Mouse (Mus musculus) gastrocnemius, adult 2 months (tissue): ENCODE measurements around the gene Psmb9. TPM values are rescaled to one million over a fixed set of nuclear protein-coding genes. Genes with fewer than 3 reads are reported as not detected.

Source experiments
- DNase-seq: peaks from one replicate; pipeline ENCODE4 v3.0.0; 2022
- H3K27ac ChIP-seq: fragments of 200-600 bp; 2 replicates; pipeline ENCODE4 v1.8.1; 2022; ENCODE audit warnings: mild to moderate bottlenecking
- H3K4me3 ChIP-seq: fragments of 200-600 bp; 2 replicates; pipeline ENCODE4 v1.8.1; 2022; ENCODE audit warnings: mild to moderate bottlenecking, moderate library complexity
- CTCF ChIP-seq: fragments of 200-600 bp; IDR thresholded peaks from 2 replicates; pipeline ENCODE4 v1.8.1; 2022; ENCODE audit warnings: antibody characterized with exemption, mild to moderate bottlenecking, moderate library complexity
- intact Hi-C: fragments of 180-260 bp; cut with DNase I; formaldehyde crosslinking; loops from one replicate; pipeline ENCODE4 v1.15.1; 2025
- total RNA-seq, 2 experiments: library from RNA; stranded (reverse); gene quantifications; 2 replicates each; pipeline ENCODE4 v1.2.3; 2021

Psmb9 gene
- total RNA-seq, 2 experiments from 2014 or later: 1.4 to 1.7 TPM

DNA sequence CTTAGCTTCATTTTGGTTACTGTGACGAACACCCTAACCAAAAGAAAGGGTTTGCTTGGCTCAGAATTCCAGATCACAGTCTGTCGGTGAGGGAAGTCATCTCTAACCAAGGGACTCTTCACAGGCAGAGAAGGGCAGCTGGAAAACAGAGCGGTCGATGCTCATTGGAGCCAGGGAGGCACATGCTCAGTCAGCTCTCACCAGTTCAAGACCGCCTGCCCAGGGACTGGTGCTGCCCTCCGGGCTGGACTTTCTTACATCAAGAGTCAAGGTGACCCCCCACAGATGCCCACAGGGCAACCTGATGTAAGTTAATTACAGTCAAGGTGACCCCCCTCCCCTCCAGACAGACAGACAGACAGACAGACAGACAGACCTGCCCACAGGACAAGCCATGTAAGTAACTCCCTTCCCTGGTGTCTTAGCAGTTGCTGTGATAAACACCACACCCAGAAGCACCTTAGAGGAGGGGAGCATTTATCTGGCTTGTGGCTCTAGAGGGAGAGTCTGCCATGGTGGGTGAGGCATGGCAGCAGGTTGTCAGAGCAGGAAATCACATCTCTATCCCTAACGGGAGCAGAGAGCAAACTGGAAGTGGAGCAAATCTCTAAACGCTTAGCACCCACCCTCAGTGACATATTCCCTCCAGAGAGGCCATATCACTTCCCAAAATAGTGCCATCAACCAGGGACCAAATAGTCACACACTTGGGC is 29.8 kb upstream of the Psmb9 start:
- DNase-seq: no peak
- intact Hi-C loops: loop anchor here (5.0 kb wide), 1 partner anchor 45 kb away; no protein-coding TSS in a partner anchor
- Histone ChIP-seq H3K4me3 (no peak overlapping the region), H3K27ac (no peak overlapping the region)
- no peak for TF ChIP-seq CTCF

DNA sequence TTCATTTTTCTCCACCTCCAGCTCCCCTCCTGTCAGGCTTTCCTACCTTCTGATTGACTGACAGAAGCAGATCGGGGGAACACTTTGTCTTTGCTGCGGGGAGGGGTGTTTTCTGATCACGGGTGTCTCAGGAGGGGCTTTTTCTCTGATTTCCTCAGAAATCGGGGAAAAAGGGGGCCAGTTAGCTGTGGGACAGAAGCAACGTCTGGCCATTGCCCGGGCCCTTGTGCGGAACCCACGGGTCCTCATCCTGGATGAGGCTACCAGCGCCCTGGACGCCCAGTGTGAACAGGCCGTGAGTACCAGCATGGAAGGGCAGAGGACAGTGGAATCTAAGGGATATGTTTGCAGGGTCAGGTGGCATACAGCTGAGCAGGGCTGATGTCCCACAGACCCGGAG is 27.6 kb upstream of the Psmb9 start:
- DNase-seq: no peak
- H3K27ac ChIP-seq: no peak overlapping the region
- intact Hi-C loops: loop anchor here (5.0 kb wide), 1 partner anchor 43 kb away; no protein-coding TSS in a partner anchor
- no peak overlapping the region for H3K4me3 ChIP-seq
- no peak for TF ChIP-seq CTCF

DNA sequence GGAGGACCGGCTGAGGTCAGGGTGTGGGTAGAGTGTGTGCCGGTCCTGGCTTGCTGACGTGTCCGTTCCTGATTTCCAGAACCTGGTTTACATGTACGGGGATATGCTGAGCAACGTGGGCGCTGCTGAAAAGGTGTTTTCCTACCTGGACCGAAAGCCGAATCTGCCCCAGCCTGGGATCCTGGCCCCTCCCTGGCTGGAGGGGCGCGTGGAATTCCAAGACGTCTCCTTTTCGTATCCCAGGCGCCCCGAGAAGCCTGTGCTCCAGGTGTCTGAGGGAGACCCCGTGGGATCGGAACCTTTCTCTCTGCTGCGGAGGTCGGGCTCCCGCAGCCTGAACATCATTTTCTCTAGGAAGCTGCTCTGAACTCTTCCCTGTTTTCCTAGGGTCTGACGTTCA is 26.4 kb upstream of the Psmb9 start:
- intact Hi-C loops: no loop called here
- no peak for TF ChIP-seq CTCF
- Histone ChIP-seq H3K4me3 (no peak overlapping the region), H3K27ac (no peak overlapping the region)
- DNase-seq: no peak

DNA sequence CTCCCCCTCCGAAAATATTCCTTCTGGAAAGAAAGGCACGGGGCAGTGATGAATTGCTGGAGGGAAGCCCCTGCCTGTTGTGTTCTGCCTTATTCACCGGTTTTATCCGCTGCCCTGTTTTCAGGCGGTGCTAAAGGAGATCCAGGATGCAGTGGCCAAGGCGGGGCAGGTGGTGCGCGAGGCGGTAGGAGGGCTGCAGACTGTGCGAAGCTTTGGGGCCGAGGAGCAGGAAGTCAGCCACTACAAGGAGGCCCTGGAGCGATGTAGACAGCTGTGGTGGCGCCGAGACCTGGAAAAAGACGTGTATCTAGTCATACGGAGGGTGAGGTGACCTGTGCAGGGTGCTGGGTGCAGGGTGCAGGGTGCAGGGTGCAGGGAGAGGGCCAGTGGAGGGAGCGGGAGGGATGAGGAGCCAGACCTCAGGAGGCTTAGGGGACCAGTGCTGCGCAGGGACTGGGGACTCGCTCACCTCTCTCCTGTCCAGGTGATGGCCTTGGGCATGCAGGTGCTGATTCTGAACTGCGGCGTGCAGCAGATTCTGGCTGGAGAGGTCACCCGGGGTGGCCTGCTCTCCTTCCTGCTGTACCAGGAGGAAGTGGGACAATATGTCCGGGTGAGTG is 24.3 kb upstream of the Psmb9 start:
- no peak for TF ChIP-seq CTCF
- intact Hi-C loops: no loop called here
- no peak for DNase-seq
- no peak overlapping the region for H3K4me3 ChIP-seq
- H3K27ac ChIP-seq: no peak overlapping the region

DNA sequence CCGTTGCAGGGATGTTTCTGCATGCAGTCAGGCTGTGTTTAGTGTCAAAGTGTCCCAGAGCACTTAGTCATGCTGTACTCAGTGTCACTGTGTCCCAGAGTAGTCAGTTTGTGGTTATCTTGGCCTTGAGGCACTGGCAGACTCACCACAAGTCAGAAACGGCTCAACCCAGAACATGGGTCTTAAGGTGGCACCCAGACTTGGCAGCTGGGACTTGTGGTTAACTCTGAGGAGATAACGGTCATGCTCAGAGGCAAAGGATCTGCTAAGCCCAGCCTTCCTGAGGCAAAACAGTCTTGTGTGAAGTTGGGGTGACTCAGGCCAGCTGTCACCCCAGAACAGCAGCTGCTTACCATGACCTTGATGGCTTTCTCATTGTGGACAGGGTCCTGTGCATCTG is 23.0 kb upstream of the Psmb9 start:
- H3K27ac ChIP-seq: no peak overlapping the region
- TF ChIP-seq CTCF: no peak
- no peak overlapping the region for H3K4me3 ChIP-seq
- no peak for DNase-seq
- intact Hi-C loops: no loop called here

DNA sequence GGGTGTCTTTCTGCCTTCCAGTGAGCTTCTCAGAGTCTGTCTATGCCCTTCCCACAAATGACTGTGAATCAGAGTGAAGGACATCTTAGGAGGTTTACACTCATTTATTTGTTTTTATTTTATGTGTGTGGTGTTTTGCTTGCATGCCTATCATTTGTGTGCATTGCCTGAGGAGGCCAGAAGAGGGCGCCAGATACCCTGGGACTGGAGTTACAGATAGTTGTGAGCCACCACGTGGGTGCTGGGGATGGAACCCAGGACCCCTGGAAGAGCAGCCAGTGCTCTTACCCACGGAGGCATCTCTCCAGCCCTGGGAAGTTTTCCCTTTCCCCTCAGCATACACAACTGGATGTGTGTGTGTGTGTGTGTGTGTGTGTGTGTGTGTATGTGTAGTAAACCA is 22.1 kb upstream of the Psmb9 start:
- no peak overlapping the region for H3K4me3 ChIP-seq
- intact Hi-C loops: no loop called here
- no peak overlapping the region for H3K27ac ChIP-seq
- DNase-seq: no peak
- TF ChIP-seq CTCF: peak; percentile 51

DNA sequence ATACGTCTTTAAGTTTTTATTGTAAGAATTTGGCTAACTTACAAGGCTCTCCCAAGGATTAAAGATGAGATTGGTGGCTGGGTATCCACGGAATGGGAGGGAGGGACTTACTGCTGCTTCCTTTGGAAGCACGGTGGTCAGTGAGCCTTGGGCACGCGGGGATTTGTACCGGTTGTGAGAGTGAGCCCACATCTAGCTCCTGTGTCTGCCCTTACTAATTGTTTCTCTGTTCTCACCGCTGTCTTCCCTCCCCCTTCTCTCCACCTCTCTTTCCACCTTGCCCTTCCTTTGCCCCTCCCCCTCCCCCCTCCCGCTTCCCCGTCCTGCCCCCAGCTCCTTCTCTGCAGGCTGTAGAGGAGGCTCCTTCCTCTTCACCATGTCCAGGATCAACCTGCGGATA is 20.9 kb upstream of the Psmb9 start:
- H3K4me3 ChIP-seq: no peak overlapping the region
- TF ChIP-seq CTCF: no peak
- DNase-seq: no peak
- H3K27ac ChIP-seq: no peak overlapping the region
- intact Hi-C loops: no loop called here

DNA sequence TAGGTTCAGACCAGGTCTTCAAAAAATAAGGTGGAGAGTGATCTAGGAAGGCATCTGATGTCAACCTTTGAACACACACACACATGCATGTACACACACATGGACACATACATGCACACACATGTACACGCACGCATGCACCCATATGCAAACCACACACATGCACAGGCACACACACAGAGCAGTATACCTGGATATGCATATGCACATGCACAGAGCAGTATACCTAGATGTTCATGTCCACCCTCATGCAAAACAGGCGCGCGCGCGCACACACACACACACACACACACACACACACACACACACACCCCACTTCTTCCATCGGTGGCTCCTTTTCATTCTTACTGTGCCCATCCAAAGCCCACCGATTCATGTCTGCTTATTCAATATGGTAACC is 20.3 kb upstream of the Psmb9 start:
- no peak overlapping the region for H3K4me3 ChIP-seq
- H3K27ac ChIP-seq: no peak overlapping the region
- TF ChIP-seq CTCF: no peak
- intact Hi-C loops: no loop called here
- DNase-seq: no peak

DNA sequence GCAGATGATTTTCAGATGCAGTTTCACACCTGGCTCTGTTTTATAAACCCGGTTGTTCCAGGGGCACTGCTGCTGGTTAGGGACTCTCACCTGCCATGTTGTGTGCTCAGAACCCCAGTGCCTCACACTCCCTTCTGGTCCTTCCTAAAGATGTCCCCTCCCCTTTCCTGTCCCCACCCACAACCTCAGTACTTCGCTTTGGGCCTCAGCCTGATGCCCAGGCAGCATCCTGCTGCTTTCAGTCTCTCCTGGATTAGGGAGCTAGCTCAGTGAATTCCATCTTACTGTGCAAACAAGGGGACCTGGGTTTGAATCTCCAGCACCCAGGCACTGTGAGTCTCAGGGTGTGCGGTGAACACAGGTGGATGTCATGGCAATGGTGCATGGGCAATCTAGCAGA is 19.9 kb upstream of the Psmb9 start:
- intact Hi-C loops: no loop called here
- no peak for TF ChIP-seq CTCF
- no peak for DNase-seq
- Histone ChIP-seq H3K27ac (no peak overlapping the region), H3K4me3 (no peak overlapping the region)

DNA sequence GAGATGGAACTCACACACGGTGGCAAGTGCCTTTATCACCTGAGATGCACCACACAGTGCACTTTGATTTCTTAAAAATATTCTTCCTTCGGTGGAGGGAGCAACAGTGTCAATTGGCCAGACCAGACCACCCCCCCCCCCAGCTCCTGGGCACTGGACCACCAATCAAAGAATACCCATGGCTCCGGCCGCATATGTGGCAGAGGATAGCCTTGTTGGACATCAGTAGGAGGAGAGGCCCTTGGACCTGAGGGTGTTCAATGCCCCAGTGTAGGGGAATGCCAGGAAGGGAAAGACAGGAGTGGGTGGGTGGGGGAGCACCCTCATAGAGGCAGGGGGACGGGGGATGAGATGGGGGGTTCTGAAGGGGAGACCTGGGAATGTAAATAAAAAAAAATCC is 19.2 kb upstream of the Psmb9 start:
- intact Hi-C loops: no loop called here
- DNase-seq: no peak
- no peak for TF ChIP-seq CTCF

DNA sequence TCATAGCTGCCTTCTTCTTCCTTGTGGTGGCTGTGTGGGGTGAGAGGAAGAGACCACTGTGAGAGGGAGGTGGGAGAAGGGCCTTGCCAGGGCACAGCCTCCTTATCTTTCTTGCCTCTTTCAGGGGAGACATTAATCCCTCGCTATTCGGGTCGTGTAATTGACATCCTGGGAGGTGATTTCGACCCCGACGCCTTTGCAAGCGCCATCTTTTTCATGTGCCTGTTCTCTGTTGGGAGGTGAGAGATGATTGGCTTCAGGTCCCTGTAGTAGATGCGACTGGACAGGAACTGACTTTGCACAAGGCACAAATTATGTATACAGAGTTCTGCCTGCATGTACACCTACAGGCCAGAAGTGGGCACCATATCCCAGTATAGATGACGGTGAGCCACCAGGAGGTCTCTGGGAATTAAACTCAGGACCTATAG is 18.2 kb upstream of the Psmb9 start:
- intact Hi-C loops: loop anchor here (2.0 kb wide), 1 partner anchor 35 kb away; no protein-coding TSS in a partner anchor
- no peak for DNase-seq
- Histone ChIP-seq H3K4me3 (peak overlapping the region; percentile 99), H3K27ac (peak overlapping the region; percentile 93)
- TF ChIP-seq CTCF: peak; percentile 67

More for the DNA sequence above, 19.2 kb upstream of the Psmb9 start:
- no peak overlapping the region for H3K27ac ChIP-seq
- H3K4me3 ChIP-seq: no peak overlapping the region

DNA sequence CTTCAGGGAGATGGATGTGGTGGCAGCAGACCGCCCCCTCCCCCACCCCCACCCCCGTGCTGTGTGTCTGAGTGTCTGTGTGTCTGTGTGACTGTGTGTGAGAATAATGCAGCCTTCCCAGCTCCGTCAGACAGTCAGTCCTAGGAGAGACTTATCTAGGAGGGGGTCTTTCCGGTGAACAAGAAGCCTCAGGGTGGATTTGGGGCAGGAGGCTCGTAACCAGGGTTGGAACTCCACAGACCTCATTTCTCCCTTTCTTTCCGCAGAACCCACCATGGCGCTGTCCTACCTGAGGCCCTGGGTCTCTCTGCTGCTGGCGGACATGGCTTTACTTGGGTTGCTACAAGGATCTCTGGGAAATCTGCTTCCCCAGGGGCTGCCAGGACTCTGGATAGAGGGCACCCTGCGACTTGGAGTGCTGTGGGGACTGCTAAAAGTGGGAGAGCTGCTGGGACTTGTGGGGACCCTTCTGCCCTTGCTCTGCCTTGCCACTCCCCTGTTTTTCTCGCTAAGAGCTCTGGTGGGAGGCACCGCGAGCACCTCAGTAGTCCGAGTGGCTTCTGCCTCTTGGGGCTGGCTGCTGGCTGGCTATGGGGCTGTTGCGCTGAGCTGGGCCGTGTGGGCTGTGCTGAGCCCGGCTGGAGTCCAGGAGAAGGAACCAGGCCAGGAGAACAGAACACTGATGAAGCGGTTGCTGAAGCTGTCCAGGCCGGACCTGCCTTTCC is 17.6 kb upstream of the Psmb9 start:
- peak; percentile 79 for DNase-seq
- no peak for TF ChIP-seq CTCF
- Histone ChIP-seq H3K4me3 (peak overlapping the region; percentile 99), H3K27ac (peak overlapping the region; percentile 93)
- intact Hi-C loops: loop anchor here (2.0 kb wide), 1 partner anchor 34 kb away; no protein-coding TSS in a partner anchor
